Mouse (Mus musculus): Measurements from ENCODE around the gene P2rx1.

DNA sequence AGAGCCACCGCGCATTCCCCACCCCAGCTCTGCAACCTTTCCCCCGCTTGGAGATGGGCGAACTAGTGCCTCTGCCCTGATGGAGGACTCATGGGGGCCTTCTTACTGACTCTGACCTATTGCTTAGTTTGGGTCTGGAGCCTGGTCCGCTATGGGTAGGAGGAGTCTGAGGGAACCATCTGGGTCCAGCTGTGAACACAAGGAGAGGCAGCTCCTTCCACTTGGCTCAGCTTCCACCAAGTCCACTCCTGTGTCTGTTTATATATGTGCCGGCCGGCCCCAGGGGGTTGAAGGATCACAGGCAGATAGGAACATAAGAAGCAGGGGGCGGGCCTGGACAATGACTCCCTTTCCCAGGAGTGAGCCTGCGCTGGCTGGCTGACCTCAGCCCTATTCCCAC lies 6.9 kb upstream of the P2rx1 start:
- TF ChIP-seq CTCF (IDR thresholded peaks at IDR 0.05; ENCODE audit: low read depth, low read length) (no peak), POLR2A (IDR thresholded peaks at IDR 0.05; ENCODE audit: insufficient read depth, low read length) (no peak)

Measured in ES-Bruce4 (cell line).